In genomic region chr1:188805852-188806251, GRCm38 (mm10) we compare ENCODE assay signal across 16 mouse cellular contexts.
DNase-seq lines count a peak whose midpoint lies in the region; ATAC-seq and TF ChIP-seq lines count a peak whose summit lies in the region.
"Had no signal": no experiment of that assay in that cellular context is flagged by ENCODE, and none has a peak within 500 bp of the region (broad histone marks: within the 10 kb centered on the region; RNA-seq: fewer than 3 reads in every experiment).

No protein-coding gene starts in this region.

- no peak for TF ChIP-seq POLR2A in kidney, adult 2 months (IDR thresholded peaks at IDR 0.05; ENCODE audit: low read depth, low read length)

- no peak overlapping the region for H3K4me3 ChIP-seq in kidney, embryonic 14.5 days (ENCODE audit: low read length)
- no peak overlapping the region for H3K4me3 ChIP-seq in kidney, adult 2 months (ENCODE audit: insufficient read depth, low read depth, low read length)
- H3K4me3 ChIP-seq in midbrain, embryonic 14.5 days (replicated peaks; ENCODE audit: low read depth, low read length): no peak overlapping the region
- H3K4me3 ChIP-seq in midbrain, embryonic 16.5 days (ENCODE audit: low read depth, low read length): no peak overlapping the region
- H3K4me3 ChIP-seq in hindbrain, postnatal 0 days (ENCODE audit: low read length): no peak overlapping the region
- H3K4me3 ChIP-seq: embryonic facial prominence, embryonic 12.5 days; forebrain, embryonic 15.5 days; heart, embryonic 15.5 days; neural tube, embryonic 13.5 days had no signal

- H3K27me3 ChIP-seq in kidney, embryonic 14.5 days (ENCODE audit: control insufficient read depth, insufficient read depth, low read length): no peaks in the 10 kb centered on the region
- no peaks in the 10 kb centered on the region for H3K27me3 ChIP-seq in kidney, adult 2 months (replicated peaks; ENCODE audit: control insufficient read depth, insufficient read depth, low read length)
- no peaks in the 10 kb centered on the region for H3K27me3 ChIP-seq in midbrain, embryonic 14.5 days (ENCODE audit: control insufficient read depth, insufficient read depth, low read length)
- H3K27me3 ChIP-seq in midbrain, embryonic 16.5 days (ENCODE audit: control insufficient read depth, insufficient read depth, low read depth, low read length): no peaks in the 10 kb centered on the region
- no peaks in the 10 kb centered on the region for H3K27me3 ChIP-seq in hindbrain, postnatal 0 days (ENCODE audit: insufficient read depth, low read length)
- H3K27me3 ChIP-seq: embryonic facial prominence, embryonic 12.5 days; forebrain, embryonic 15.5 days; heart, embryonic 15.5 days had no signal

- no peaks in the 10 kb centered on the region for H3K9me3 ChIP-seq in kidney, embryonic 14.5 days (ENCODE audit: control insufficient read depth, low read length)
- H3K9me3 ChIP-seq in midbrain, embryonic 14.5 days (ENCODE audit: control insufficient read depth, low read length): no peaks in the 10 kb centered on the region
- H3K9me3 ChIP-seq in midbrain, embryonic 16.5 days (replicated peaks; ENCODE audit: control insufficient read depth, low read length, poor library complexity, severe bottlenecking): no peaks in the 10 kb centered on the region
- no peaks in the 10 kb centered on the region for H3K9me3 ChIP-seq in hindbrain, postnatal 0 days (ENCODE audit: low read length)
- H3K9me3 ChIP-seq: embryonic facial prominence, embryonic 12.5 days; forebrain, embryonic 15.5 days; heart, embryonic 15.5 days; neural tube, embryonic 13.5 days had no signal

- WGBS in kidney, embryonic 14.5 days: 35% methylated on average over 4 of the region's 4 CpGs
- 42% methylated on average over 4 of the region's 4 CpGs for WGBS in kidney, adult 2 months
- WGBS in midbrain, embryonic 14.5 days: 33% methylated on average over 4 of the region's 4 CpGs
- WGBS in midbrain, embryonic 16.5 days: 38% methylated on average over 4 of the region's 4 CpGs
- 24% methylated on average over 4 of the region's 4 CpGs for WGBS in hindbrain, postnatal 0 days

- no peak for TF ChIP-seq CTCF in kidney, adult 2 months (conservative IDR thresholded peaks at IDR 0.05; ENCODE audit: insufficient read depth, insufficient read length, low read depth, low read length)
- no peak for TF ChIP-seq CTCF in hindbrain, postnatal 0 days (IDR thresholded peaks at IDR 0.05; ENCODE audit: low read depth)

- no peaks in the 10 kb centered on the region for H3K36me3 ChIP-seq in kidney, embryonic 14.5 days (ENCODE audit: control insufficient read depth, insufficient read depth, low read length)
- no peaks in the 10 kb centered on the region for H3K36me3 ChIP-seq in kidney, adult 2 months (ENCODE audit: control insufficient read depth, insufficient read depth, low read length)
- H3K36me3 ChIP-seq in midbrain, embryonic 14.5 days (ENCODE audit: control insufficient read depth, insufficient read depth, low read length): no peaks in the 10 kb centered on the region
- H3K36me3 ChIP-seq in midbrain, embryonic 16.5 days (ENCODE audit: control insufficient read depth, insufficient read depth, low read length): no peaks in the 10 kb centered on the region
- H3K36me3 ChIP-seq in hindbrain, postnatal 0 days (ENCODE audit: insufficient read depth, low read length): no peaks in the 10 kb centered on the region
- H3K36me3 ChIP-seq: embryonic facial prominence, embryonic 12.5 days; forebrain, embryonic 15.5 days; heart, embryonic 15.5 days; neural tube, embryonic 13.5 days had no signal

- H3K4me1 ChIP-seq in kidney, embryonic 14.5 days (ENCODE audit: control insufficient read depth, insufficient read depth, low read length): no peaks in the 10 kb centered on the region
- H3K4me1 ChIP-seq in kidney, adult 2 months (ENCODE audit: control insufficient read depth, insufficient read depth, low read length): no peaks in the 10 kb centered on the region
- H3K4me1 ChIP-seq in midbrain, embryonic 14.5 days (ENCODE audit: control insufficient read depth, insufficient read depth, low read length): no peaks in the 10 kb centered on the region; the same call in 1 of the 2 replicates
- no peaks in the 10 kb centered on the region for H3K4me1 ChIP-seq in midbrain, embryonic 16.5 days (ENCODE audit: control insufficient read depth, insufficient read depth, low read length)
- H3K4me1 ChIP-seq in hindbrain, postnatal 0 days (ENCODE audit: insufficient read depth, low read length): no peaks in the 10 kb centered on the region
- H3K4me1 ChIP-seq: embryonic facial prominence, embryonic 12.5 days; forebrain, embryonic 15.5 days; heart, embryonic 15.5 days had no signal

- no peak overlapping the region for H3K4me2 ChIP-seq in kidney, embryonic 14.5 days (replicated peaks; ENCODE audit: low read depth, low read length)
- H3K4me2 ChIP-seq in midbrain, embryonic 14.5 days (ENCODE audit: low read length): no peak overlapping the region
- H3K4me2 ChIP-seq in midbrain, embryonic 16.5 days (ENCODE audit: low read length): no peak overlapping the region
- no peak overlapping the region for H3K4me2 ChIP-seq in hindbrain, postnatal 0 days (ENCODE audit: low read depth, low read length)
- H3K4me2 ChIP-seq: embryonic facial prominence, embryonic 12.5 days; forebrain, embryonic 15.5 days; heart, embryonic 15.5 days; neural tube, embryonic 13.5 days had no signal

- no peak overlapping the region for H3K9ac ChIP-seq in kidney, embryonic 14.5 days (ENCODE audit: low read depth, low read length)
- no peak overlapping the region for H3K9ac ChIP-seq in midbrain, embryonic 14.5 days (replicated peaks; ENCODE audit: low read length)
- H3K9ac ChIP-seq in midbrain, embryonic 16.5 days (ENCODE audit: low read depth, low read length): no peak overlapping the region
- no peak overlapping the region for H3K9ac ChIP-seq in hindbrain, postnatal 0 days (replicated peaks; ENCODE audit: low read length)
- H3K9ac ChIP-seq: embryonic facial prominence, embryonic 12.5 days; forebrain, embryonic 15.5 days; heart, embryonic 15.5 days; neural tube, embryonic 13.5 days had no signal

- no peak overlapping the region for H3K27ac ChIP-seq in kidney, embryonic 14.5 days (ENCODE audit: low read depth, low read length)
- H3K27ac ChIP-seq in kidney, adult 2 months (ENCODE audit: insufficient read depth, low read depth, low read length): no peak overlapping the region
- no peak overlapping the region for H3K27ac ChIP-seq in midbrain, embryonic 14.5 days (replicated peaks; ENCODE audit: low read depth, low read length)
- no peak overlapping the region for H3K27ac ChIP-seq in midbrain, embryonic 16.5 days (ENCODE audit: low read length)
- H3K27ac ChIP-seq in hindbrain, postnatal 0 days: no peak overlapping the region
- H3K27ac ChIP-seq: embryonic facial prominence, embryonic 12.5 days; forebrain, embryonic 15.5 days; heart, embryonic 15.5 days; neural tube, embryonic 13.5 days had no signal

- ATAC-seq in kidney, embryonic 14.5 days (ENCODE audit: low FRiP score, low TSS enrichment): peak; percentile 75; the same call in 1 of the 2 replicates
- ATAC-seq in midbrain, embryonic 14.5 days (ENCODE audit: low FRiP score, low TSS enrichment): no peak
- ATAC-seq in midbrain, embryonic 16.5 days: no peak
- no peak for ATAC-seq in hindbrain, postnatal 0 days
- ATAC-seq: forebrain, embryonic 15.5 days had no signal

- no peak for DNase-seq in kidney, adult 2 months
- DNase-seq in midbrain, embryonic 14.5 days: peak; percentile 24
- peak; percentile 38 for DNase-seq in hindbrain, postnatal 0 days (ENCODE audit: low spot score)
- DNase-seq in urinary bladder, postnatal 36 days (ENCODE audit: low spot score in 2 of 2): no peak
- DNase-seq in T-cell, adult 2 months (ENCODE audit: low spot score): no peak
- DNase-seq in lung, postnatal 36 days: no peak
- DNase-seq: B cell, adult 2 months; cerebellum, adult 11-12 months; lung, adult 18-20 months; right cerebral cortex, postnatal 4 days had no signal

Comparison
In these comparisons a context has a peak if more than half of its experiments do, and no peak if none do; other contexts are left out.
1. DNase-seq: peak in midbrain, embryonic 14.5 days (single experiment) and hindbrain, postnatal 0 days (single experiment); none in kidney, adult 2 months (single experiment), urinary bladder, postnatal 36 days (0 of 2), T-cell, adult 2 months (single experiment) and lung, postnatal 36 days (single experiment).